Mouse (Mus musculus): ENCODE measurements around the gene BC028528. TPM values are rescaled to one million over a fixed set of nuclear protein-coding genes. Genes with fewer than 3 reads are reported as not detected.
A peak's percentile ranks its signal among the peaks of the same experiment; 100 is the strongest.
"Not testable (repeated sequence)": the region's sequence is repeated elsewhere in the genome, so short reads cannot be mapped to it uniquely, and the experiment has no call there.

Gene BC028528
- total RNA-seq, 2 experiments from 2014 or later, result 10.4 to 12.7 TPM

DNA sequence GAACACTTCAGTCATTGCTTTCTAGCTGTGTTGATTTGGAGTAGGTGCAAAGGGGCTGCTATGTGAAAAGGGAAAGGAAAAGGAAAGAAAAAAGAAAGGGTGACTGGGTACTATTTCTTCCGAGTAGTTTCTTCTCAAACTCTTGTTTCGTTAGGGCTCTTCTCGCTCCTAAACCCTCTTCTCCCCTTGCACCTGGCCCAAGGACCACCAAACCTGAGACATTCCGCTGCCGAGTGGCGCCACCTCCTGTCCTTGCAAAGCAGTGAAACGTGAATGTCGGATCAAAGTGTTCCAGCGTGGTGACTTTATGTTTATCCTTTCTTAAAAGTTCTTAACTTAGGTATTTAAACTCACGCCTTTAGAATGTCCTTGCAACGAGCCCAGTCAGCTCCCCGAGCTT, 15.1 kb upstream of the BC028528 start:
- intact Hi-C loops (cut with DNase I), result loop anchor here (1.0 kb wide), 1 partner anchor 25 kb away; the partner anchor contains the start of gene Ciart
- peak in 1 of 2 experiments; percentile 40 for DNase-seq (ENCODE audit: low spot score in 2 of 2)

DNA sequence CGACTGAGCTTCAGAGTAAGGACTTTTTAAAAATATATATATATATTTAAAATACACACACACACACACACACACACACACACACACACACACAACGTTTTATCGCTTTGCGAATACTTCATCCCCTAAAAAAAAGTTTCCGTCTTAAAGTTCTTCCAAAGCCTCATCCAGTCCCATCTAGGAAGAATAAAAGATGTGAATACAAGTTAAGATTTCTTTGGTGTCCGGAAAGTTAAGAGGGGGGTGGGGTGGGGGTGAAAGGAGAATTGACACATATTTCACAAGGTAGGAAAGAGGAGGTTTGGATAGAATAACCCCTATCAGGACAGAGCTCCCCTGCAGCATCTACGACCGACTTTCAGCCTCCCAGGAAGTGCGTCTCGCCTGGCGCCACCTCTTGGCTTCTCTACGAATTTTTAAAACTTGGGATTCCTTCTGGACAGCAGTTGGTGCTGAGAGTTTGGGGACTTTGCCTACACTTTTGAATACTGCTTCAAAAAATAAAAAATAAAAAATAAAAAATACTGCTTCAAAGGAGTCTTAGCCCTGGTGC, 14.2 kb upstream of the BC028528 start:
- DNase-seq (ENCODE audit: low spot score in 2 of 2), result peak in 1 of 2 experiments; percentile 56
- intact Hi-C loops (cut with DNase I), result no loop called here

DNA sequence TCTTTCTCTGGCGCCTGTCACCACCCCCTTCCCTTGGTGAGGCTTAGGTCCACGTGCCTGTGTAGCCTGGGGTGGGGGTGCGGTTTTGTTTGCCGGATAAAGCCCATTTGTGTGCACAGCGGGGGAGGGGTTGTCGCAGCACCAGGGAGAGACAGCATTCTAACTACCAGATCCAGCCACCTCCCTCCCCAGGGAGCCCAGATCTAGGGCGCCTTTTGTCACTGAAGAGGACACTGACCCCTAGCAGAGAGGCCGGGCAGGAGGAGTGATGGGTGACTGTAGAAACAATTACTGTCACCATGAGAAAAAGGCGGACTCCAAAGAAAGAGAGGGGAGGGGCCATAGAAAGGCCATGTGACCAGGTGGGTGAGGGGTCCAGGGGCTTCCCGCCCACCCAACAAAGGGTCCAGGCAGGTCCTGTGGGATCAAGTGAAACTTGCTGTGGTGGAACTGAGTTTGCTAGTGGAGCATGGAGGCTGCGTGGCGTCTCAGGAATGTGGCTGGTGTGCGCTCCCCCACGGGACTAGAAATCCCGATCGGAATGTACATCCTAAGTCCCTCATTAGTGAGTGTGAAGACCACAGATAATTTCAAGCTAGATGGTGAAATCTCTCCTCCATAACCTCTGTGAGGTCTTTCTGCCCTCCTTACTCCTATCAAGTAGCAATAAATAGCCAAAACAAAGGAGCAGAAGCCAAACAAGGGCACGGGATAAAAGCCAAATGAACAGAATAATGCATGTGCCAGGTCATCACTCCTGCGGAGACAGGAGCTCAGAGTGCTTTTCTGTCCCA, 13.5 kb upstream of the BC028528 start:
- no peak for DNase-seq (ENCODE audit: low spot score in 2 of 2)
- intact Hi-C loops (cut with DNase I), result no loop called here

DNA sequence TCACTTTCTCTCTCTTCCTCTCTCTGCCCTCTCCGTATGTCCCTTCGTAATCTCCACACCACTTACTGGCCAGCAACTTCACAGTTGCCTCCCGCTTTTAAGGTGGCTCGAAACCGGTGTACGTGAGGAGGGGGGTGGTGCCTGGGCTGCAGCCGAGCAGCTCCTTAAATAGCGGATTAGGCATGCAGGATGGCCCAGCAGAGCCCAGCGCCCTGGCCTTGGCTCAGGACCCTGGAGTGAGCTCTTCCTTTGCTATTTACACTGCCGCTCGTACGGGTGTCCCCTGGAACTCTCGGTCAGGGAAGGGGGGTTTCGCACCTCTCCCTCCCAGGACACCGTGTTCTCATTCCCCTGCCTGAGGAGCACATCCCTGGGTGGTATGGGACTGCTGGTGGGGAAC, 12.8 kb upstream of the BC028528 start, which contains the start of gene Car14:
TSS of gene Car14 (minus strand) at position 124 of the 400 bp plus-strand sequence.
- intact Hi-C loops (cut with DNase I), result no loop called here
- no peak for DNase-seq (ENCODE audit: low spot score in 2 of 2)

DNA sequence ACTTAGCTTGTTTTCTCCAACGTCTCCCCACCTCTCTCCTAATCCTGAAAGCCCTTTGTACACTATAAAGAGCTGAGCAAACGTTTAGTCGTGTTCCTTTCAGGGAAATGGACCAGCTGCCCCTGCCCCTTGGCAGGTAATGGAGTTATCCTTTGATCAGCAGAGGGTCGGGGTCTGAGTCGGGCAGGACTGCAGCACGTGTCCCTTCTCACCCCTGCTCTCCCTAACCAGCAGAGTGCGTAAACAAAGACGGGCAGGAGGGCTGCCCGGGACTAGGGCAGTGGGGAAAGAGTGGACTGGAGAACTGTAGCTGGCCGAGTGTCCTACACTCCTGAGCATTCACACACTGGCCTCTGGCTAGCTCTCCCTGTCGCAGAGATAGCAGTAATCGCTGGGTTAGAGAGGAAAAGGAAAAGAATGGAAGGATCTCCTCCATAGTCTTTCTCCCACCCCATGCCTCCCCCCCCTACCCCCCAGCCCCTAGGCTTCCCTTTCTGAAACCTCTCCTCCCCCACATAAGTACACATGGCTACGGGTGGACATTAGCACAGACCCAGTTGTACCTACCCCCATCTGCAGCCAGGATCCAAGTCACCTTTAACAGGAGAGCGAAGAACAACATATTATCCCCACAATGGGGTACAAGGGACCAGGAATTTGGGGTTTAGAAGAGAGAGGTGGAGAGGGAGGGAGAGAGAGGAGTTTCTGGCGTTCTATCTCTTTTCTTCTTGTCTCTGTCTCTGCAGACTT, 12.1 kb upstream of the BC028528 start:
- intact Hi-C loops (cut with DNase I), result no loop called here
- no peak for DNase-seq (ENCODE audit: low spot score in 2 of 2)

DNA sequence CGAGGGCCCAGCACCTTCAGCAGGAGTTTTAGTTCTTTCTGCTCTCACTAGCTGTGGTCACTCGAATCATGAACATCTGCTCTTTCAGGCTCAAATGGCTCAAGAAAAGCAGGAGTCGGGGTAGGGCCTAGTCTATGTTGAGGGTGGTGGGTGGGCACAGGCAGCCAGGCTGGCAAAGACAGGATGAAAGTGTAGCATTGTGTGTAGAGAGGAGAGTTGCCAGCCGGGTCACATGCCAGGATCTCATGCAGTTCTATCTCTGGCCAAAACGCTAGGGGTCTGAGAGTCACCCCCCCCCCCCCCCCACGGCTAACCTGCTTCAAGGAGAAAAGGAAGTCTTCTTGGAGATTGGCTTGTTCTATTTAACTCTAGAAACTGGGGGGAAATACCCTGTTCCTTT, 10.8 kb upstream of the BC028528 start:
- DNase-seq (ENCODE audit: low spot score in 2 of 2), result no peak
- intact Hi-C loops (cut with DNase I), result no loop called here

DNA sequence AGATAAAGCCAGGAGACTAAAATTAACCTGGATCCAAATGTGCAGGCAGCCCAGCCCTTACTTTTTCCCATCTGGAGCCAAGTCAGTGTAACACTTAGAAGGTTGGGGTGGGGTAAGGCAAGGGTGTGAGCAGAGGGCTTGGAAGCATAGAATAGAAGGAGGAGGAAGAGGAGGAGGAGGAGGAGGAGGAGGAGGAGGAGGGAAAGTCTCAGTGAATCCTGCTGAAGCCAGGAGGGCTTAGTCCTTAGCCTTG, 10.5 kb upstream of the BC028528 start:
- no peak for DNase-seq (ENCODE audit: low spot score in 2 of 2)
- intact Hi-C loops (cut with DNase I), result no loop called here

DNA sequence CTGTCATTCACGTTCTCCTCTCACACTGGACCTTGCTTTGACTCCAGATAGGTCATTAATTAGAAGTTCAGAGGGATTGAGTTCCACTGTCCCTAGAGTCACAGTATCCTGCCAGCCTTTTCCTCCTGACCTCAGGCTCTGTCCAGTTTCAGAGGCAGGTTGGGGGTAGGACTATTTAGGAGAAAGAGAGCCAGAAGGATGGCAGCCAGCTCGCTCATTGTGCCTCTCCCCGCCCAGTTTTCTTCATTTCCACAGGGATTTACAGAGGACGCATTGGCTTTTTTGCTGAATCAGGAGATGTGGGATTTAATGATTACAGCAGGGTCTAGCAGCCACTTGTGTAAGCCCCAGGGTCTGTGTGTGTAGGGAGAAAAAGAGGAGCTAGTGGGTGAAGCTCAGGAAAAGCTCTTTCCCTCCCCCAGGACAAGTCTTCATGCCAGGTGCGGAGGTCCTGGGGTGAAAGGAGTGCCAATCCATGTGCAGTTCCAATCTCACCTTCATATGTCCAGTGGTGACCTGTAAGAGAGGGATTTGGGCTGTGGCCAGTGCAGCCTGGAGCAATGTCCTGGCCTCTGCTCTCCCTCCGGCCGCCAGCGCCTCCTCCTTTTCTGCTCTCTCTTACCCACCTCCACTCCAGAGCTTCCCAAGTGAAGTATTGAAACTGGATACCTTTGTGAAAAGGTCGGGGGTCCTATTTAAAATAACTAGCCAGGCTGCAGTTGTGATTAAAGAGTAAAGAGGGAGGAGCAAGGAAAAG, 10.0 kb upstream of the BC028528 start:
- DNase-seq (ENCODE audit: low spot score in 2 of 2), result no peak
- intact Hi-C loops (cut with DNase I), result no loop called here

DNA sequence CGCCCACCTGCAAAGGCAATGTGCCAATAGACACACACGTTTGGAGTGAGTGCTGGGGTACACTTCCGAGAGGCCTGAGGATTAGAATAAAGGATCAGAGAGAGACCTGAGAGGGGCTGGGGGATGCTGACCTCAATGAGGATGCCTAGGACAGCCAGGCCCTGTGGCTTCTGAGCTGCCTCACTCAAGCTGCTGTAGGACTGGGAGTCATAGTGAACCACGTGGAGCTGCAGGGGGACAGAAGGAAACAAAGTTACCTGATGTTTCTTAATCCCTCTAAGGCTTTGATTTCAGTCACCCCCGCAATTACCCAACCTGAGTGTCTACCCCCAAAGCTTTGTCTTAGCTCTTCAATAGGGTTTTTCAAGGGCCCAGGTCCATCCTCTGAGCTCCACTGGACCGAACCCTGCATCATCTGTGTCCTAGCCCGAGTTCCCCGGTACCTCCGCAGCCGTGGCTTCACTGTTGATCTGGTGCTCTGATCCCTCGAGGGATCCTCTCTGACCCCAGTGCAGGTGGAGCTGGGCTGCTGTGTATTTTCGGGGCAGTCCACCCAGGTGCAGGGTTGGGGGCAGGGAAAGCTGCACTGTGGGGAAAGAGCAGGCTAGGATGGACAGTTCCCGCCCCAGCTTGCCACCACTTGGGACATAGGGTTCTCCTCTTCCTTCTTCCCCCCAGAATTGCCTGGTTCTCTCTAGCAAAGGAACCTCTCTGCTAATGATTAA, 8.2 kb upstream of the BC028528 start:
- DNase-seq (ENCODE audit: low spot score in 2 of 2), result no peak
- intact Hi-C loops (cut with DNase I), result no loop called here

DNA sequence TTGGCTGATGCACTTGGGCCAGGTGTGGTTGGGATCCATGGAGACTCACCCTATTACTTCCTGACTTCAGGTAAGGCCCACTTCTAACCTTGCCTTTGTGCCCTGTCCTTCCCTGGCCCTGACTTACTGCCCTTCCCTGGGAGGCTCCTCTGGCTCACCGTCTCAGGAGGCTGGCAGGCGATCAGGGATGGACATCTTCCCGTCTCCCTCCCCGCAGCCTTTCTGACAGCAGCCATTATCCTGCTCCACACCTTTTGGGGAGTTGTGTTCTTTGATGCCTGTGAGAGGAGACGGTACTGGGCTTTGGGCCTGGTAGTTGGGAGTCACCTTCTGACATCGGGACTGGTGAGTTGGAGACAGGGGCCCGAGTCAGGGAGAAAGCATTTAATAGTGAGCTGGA, 3.7 kb upstream of the BC028528 start:
- intact Hi-C loops (cut with DNase I), result not testable (repeated sequence)

DNA sequence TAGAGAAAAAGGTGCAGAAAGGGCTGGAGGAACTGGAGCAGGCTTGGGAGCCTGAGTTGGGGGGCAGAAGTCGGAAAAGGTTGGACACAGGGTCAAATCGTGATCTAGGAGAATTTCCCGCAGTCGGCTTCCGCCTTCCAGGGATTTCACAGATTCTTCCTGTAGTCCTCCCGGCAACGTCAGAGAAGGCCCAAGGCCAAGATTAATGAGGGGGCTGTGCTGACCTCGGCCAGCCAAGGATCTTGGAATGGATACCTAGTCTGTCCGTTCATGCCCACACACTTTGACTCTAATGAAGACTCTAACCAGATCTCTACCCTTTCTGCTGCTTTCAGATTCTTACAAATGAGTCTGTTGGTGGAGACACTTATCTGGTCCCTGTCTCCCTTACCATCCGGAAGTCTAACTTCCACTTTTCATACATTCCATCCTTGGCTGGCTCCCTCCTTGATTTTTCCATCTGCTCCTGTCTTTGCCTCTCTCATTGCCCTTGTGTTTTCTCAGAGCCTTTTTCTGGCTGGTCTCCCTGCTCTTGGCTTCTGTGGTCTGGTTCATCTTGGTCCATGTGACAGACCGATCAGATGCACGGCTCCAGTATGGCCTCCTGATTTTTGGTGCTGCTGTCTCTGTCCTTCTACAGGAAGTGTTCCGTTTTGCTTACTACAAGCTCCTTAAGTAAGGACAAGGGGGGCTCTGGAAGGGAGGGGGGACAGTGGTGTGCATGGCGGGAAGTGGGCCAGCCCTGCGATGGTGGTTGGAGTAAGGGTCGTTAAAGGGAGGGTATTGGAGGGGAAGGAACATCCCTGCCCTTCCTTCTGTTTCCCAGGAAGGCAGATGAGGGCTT, 2.7 kb upstream of the BC028528 start:
- intact Hi-C loops (cut with DNase I), result no loop called here
- DNase-seq (ENCODE audit: low spot score in 2 of 2), result peak in 1 of 2 experiments; percentile 31

More for the DNA sequence above, 3.7 kb upstream of the BC028528 start:
- not testable (repeated sequence) for DNase-seq (ENCODE audit: low spot score in 2 of 2)

DNA sequence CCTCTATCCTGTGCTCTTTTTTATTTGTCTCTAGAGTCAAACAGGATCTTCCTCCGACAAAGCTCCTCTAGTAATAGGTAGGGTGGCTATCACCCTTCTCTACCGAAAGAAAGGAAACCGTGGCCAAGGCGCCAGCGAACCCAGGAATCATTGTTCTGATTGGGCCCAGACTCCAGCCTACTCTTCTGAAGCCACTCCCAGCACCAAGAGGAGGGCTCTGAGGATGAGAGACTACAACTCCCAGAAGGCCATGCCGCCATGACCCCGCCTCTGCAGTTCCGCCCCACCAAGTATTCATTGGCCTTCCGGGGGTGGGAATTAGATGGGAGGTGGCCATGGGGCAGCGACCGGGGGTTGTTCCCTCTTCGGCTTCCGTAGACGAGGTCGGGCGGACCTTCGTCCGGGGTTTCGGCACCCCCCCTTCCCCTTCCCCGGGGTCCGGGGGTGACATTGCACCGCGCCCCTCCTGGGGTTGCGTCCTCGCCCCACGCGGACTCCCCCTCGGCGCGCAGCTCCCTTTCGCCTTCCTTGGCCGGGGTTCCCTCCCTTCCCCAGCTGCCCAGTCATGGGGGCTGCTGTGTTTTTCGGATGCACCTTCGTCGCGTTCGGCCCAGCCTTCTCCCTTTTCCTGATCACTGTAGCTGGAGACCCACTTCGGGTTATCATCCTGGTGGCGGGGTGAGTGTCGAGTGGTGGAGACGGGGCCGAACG, 2.0 kb upstream of the BC028528 start, which contains the start of gene Aph1a:
TSS of gene Aph1a (plus strand) at position 364 of the 711 bp plus-strand sequence.
- intact Hi-C loops (cut with DNase I), result not testable (repeated sequence)
- peak; percentile 95 to 97 for DNase-seq (ENCODE audit: low spot score in 2 of 2)

DNA sequence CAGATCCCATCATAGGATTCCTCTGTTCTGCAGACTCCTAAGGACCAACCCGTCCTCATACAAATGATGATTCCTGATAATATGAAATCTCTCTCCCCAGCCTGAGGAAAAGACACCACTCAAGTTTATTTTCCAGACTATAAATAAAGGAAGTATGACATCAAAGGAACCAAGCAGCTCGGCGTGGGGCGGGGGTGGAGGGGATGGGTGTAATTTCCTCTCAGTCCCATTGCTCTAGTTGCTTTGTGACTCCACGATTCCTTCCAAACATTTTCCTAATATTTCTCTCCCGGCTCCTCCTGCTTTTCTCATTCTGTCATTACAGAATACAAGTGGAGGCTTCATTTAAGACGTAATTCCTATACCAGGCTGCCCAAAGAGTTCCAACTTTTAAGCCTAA, 1.3 kb upstream of the BC028528 start:
- DNase-seq (ENCODE audit: low spot score in 2 of 2), result no peak
- intact Hi-C loops (cut with DNase I), result no loop called here

DNA sequence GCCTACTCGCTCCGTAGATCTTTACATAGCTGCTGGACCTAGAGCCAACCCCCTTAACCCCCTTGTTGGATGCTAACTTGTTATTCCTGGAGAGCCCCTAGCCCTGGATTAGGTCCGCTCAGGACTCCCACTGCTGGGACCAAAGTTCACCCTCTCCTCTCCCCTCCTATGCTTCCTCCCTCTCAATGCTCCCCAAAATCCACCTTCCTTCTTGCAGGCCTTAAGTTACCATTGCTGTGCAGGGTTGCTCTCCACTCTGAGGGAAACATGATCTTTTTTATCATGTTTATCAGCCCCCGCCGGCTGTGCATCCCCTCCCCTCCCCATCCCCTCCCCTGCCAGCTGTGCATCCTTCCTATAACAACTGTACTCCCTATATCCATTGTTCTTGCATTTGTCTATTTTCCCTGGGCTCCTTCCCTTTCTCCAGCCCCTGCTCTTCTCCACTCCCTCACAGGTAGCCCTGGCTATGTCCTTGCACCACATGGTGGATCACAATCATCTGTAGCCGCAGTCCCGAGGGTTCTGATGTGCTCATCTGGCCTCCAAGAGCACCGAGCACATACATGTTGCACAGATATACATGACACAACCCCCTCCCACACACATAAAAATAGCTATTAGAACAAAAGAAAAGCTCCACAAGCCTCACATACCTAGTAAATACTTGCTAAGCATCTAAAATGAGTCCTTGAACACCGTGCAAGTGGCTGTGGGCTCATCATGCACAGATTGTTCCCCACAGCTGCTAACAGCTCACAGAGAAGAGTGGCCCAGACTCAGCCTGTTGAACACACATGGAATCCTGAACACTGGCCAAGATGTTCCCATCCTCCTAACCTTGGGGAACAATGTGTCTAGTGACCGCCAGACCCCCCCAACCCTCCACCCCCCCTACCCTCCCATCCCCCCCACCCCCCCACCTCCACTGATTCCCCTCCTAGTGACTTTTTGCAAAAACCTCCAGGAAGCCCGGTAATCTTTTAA, 554 bp upstream of the BC028528 start:
- no peak for DNase-seq (ENCODE audit: low spot score in 2 of 2)

DNA sequence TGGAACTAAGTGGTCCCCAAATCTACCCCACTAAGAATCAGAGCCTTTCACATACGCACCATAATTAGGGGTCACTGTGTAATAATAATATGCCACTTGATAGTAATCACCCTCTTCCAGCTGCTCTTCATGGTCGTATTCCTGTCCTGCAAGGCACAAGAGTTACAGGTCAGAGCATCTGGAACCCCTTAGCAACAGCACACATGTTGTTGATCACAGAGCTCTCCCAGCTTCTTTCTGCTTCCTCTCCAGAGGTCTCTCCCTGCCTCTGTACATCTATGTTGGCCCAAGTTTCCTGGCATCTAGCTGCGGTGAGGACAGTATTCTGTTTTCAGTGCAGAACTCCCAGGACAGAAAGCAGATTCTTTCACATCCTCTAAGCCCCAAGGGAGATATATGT, 2.1 kb downstream of the BC028528 start:
- intact Hi-C loops (cut with DNase I), result loop anchor here (10.0 kb wide), 1 partner anchor 165 kb away; the partner anchor contains the start of gene Vps45
- DNase-seq (ENCODE audit: low spot score in 2 of 2), result no peak

More for the DNA sequence above, 554 bp upstream of the BC028528 start:
- intact Hi-C loops (cut with DNase I), result no loop called here

DNA sequence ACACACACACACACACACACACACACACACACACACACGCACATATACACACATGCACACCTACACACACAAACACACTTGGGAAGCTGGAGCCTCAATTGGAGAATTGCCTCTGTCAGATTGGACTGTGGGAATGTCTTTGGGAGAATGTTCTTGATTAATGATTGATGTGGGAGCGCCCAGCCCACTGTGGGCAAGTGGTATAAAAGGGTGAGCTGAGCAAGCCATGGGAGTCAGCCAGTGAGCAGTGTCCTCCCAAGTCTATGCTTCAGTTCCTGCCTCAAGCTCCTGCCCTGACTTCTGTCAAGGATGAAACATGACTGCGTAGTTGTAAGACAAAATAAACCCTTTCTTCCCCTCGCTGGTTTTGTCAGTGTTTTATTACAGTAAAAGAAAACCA, 4.2 kb downstream of the BC028528 start:
- intact Hi-C loops (cut with DNase I), result loop anchor here (10.0 kb wide), 1 partner anchor 167 kb away; the partner anchor contains the start of gene Vps45
- DNase-seq (ENCODE audit: low spot score in 2 of 2), result no peak
